Mouse (Mus musculus) subcutaneous adipose tissue, adult 2 months (tissue): ENCODE measurements around the gene Amz1. TPM values are rescaled to one million over a fixed set of nuclear protein-coding genes. Genes with fewer than 3 reads are reported as not detected.

ENCODE experiments used
- polyA plus RNA-seq: library from polyadenylated mRNA; depleted of rRNA; stranded (reverse); fragments of >200 nt; gene quantifications from 2 replicates; pipeline ENCODE4 v1.2.3, GENCODE M21; 2012; ENCODE audit warnings: low replicate concordance; rRNA removed

Gene Amz1
- polyA plus RNA-seq, result 3.1 and 4.8 TPM in 2 replicates

DNA sequence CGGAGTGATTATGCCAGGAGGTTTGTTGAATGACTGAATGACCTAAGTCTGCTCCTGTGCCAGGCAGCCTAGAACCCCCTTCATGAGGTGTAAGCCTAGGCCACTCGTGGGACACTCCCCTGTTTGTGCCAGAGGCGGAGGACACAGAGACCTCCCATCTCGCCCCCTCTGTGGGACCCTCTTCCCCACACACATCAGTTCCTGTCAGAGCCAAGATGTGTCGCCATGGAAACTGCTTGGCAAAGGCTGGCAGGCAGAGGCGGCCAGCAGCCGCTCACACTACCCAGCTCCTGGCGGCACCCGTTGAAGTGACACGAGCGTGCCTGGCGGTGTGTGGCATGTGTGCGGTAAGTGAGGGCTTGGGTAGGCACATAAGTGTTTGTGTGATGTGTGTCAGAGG is at the start of gene Amz1:
Gene Amz1 (plus strand): TSS at position 306 of the 400 bp plus-strand sequence.

DNA sequence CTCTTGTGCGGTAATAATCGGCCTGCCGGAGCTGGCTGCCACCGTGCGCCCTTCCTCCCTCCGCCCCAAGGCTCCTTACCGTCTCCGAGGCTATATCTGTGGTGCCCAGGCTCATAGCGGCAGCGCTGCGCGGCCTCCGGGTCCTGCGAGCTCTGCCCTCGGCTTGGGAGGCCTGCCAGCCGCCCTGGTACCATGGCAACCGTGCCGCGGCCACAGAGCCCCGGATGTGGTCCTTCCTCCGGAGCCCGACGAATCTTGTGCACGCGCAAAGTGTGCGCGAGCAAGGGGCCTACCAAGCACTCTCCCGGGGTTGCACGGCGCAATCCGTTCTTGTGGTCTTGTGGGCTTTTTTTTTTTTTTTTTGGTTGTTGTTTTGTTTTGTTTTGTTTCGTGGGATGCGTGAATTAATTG is 21.8 kb upstream of the Amz1 start, which contains the start of gene Iqce:
Gene Iqce (minus strand): TSS at position 276 of the 411 bp plus-strand sequence.

DNA sequence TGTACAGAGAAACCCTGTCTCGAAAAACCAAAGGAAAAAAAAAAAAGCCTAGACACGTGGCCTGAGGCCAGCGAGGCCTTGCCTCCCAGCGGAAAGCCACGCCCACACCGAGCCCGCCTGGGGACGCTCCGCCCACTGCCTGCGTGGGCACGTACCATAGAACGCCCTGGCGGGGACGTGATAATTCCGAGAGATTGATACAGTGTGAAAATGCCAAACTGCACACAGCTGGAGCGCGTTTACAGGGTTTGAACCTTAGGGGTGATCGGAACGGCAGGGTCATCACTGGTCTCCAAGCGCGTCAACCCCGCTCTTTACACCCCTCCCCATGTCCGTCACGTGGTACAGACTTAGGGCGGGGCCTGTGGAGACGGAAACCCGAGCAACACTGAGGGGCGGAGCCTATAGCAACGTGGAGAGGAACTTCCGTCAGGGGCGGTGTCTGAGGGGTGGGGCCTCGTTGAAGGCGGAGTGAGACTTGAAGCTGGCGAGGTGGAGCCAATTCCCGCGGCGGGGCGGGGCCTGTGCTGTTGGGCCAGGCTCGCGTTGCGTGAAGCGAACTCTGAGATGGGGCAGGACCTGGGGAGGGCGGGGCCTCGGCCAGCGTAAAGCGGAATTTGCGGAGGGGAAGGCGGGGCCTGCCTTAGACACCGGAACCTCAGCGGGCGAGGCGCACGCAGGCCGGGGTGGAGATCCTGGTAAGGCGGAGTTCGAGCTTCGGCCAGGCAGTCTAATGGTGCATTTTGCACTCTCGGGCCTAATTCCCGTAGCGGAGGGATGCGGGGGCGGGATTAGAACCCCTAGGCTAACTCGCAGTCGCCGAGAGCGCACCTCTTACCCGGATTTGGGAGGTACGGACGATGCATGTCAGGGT is 19.3 kb upstream of the Amz1 start, which contains the start of gene Brat1:
Gene Brat1 (plus strand): TSS at position 634 of the 874 bp plus-strand sequence.

Other genes starting within 250 kb of the Amz1 start
- gene Chst12, start 218.6 kb upstream of the Amz1 start, polyA plus RNA-seq, result 59.1 and 104 TPM in 2 replicates
- not detected in 2 replicates for gene Grifin, start 159.1 kb upstream of the Amz1 start, polyA plus RNA-seq
- gene Lfng, start 116.8 kb upstream of the Amz1 start, polyA plus RNA-seq, result 105 and 109 TPM in 2 replicates
- 29.6 and 64.2 TPM in 2 replicates for gene Ttyh3, start 75.1 kb upstream of the Amz1 start, polyA plus RNA-seq
- gene Iqce, start 21.7 kb upstream of the Amz1 start, polyA plus RNA-seq, result 15.2 and 36.4 TPM in 2 replicates
- 35.0 and 40.3 TPM in 2 replicates for gene Brat1, start 19.1 kb upstream of the Amz1 start, polyA plus RNA-seq
- gene Gna12, start 106.3 kb downstream of the Amz1 start, polyA plus RNA-seq, result 113 and 138 TPM in 2 replicates